Mouse (Mus musculus) limb, embryonic 12.5 days (tissue): Measurements from ENCODE around the gene Mfng. TPM values are rescaled to one million over a fixed set of nuclear protein-coding genes. Genes with fewer than 3 reads are reported as not detected.

Experiments
- ATAC-seq: fragments of 200-750 bp; cut with Nextera tagmentation; 2 replicates; pipeline ENCODE4 v1.8.0; 2017; ENCODE audit warnings: low read depth, moderate TSS enrichment; ENCODE audit not compliant: insufficient number of reproducible peaks, insufficient read depth, low FRiP score, low TSS enrichment
- H3K27ac ChIP-seq: fragments of 300-500 bp; sonication (generic); 2 replicates; pipeline ENCODE4 v1.5.1; 2016; ENCODE audit warnings: mild to moderate bottlenecking, moderate library complexity
- H3K27me3 ChIP-seq: fragments of 300-500 bp; sonication (generic); 2 replicates; pipeline ENCODE4 v1.6.1; 2016; ENCODE audit warnings: mild to moderate bottlenecking, moderate library complexity
- H3K36me3 ChIP-seq: fragments of 300-500 bp; sonication (generic); 2 replicates; pipeline ENCODE4 v1.6.1; 2016; ENCODE audit warnings: mild to moderate bottlenecking, moderate library complexity
- H3K4me1 ChIP-seq: fragments of 300-500 bp; sonication (generic); replicated peaks from 2 replicates; pipeline ENCODE4 v1.6.1; 2016
- H3K4me2 ChIP-seq: fragments of 300-500 bp; sonication (generic); 2 replicates; pipeline ENCODE4 v1.6.1; 2016; ENCODE audit warnings: mild to moderate bottlenecking, moderate library complexity
- H3K4me3 ChIP-seq: fragments of 300-500 bp; sonication (generic); replicated peaks from 2 replicates; pipeline ENCODE4 v1.5.1; 2016; ENCODE audit warnings: mild to moderate bottlenecking
- H3K9ac ChIP-seq: fragments of 300-500 bp; sonication (generic); replicated peaks from 2 replicates; pipeline ENCODE4 v1.6.1; 2016; ENCODE audit warnings: mild to moderate bottlenecking, moderate library complexity
- H3K9me3 ChIP-seq: fragments of 300-500 bp; sonication (generic); 2 replicates; pipeline ENCODE4 v1.6.1; 2016; ENCODE audit warnings: mild to moderate bottlenecking, moderate library complexity
- WGBS: fragments of 180-500 bp; shearing (Covaris S2); methylation state at CpG from one replicate; pipeline ENCODE4 v1.1.7; 2016; 5-methylcytosine and 5-hydroxymethylcytosine counted together
- polyA plus RNA-seq: library from polyadenylated mRNA; unstranded; fragments of >200 nt; fragmentation: Nextera tagmentation; extraction: Ambion mirVana; gene quantifications from 2 replicates; pipeline ENCODE4 v1.2.1, GENCODE M21; 2016

The Mfng gene
- polyA plus RNA-seq, 1 experiment from 2014 or later, result 12.1 TPM

- Histone ChIP-seq H3K9ac (no peak overlapping the region), H3K4me3 (no peak overlapping the region), H3K27ac (no peak overlapping the region), H3K4me2 (no peak overlapping the region), H3K36me3 (no peaks in the 10 kb centered on the region), H3K27me3 (peaks cover 31% of the 10 kb centered on the region), H3K4me1 (no peaks in the 10 kb centered on the region), H3K9me3 (no peaks in the 10 kb centered on the region)
- 50% methylated on average over 3 of the region's 3 CpGs for WGBS
- no peak for ATAC-seq
Observed at GRCm38 (mm10) chr15:78736181-78736579, 37.1 kb downstream of the Mfng start.

- no peak overlapping the region for H3K4me3 ChIP-seq
- WGBS, result 40% methylated on average over 17 of the region's 17 CpGs
- no peaks in the 10 kb centered on the region for H3K9me3 ChIP-seq
- H3K4me2 ChIP-seq, result no peak overlapping the region
- H3K9ac ChIP-seq, result no peak overlapping the region
- H3K27ac ChIP-seq, result no peak overlapping the region
- H3K27me3 ChIP-seq, result peaks cover 31% of the 10 kb centered on the region
- ATAC-seq, result no peak
- no peaks in the 10 kb centered on the region for H3K36me3 ChIP-seq
- H3K4me1 ChIP-seq, result no peaks in the 10 kb centered on the region
Observed at GRCm38 (mm10) chr15:78735431-78736180, 37.7 kb downstream of the Mfng start.

GRCm38 (mm10) chr15:78731830-78732229 is 41.4 kb downstream of the Mfng start:
- Histone ChIP-seq H3K4me2 (no peak overlapping the region), H3K4me3 (no peak overlapping the region), H3K9me3 (no peaks in the 10 kb centered on the region), H3K4me1 (no peaks in the 10 kb centered on the region), H3K27ac (no peak overlapping the region), H3K27me3 (peaks cover 23% of the 10 kb centered on the region), H3K36me3 (no peaks in the 10 kb centered on the region), H3K9ac (no peak overlapping the region)
- no peak for ATAC-seq
- WGBS, result 68% methylated on average over 4 of the region's 4 CpGs

GRCm38 (mm10) chr15:78730315-78731049 is 42.8 kb downstream of the Mfng start:
- WGBS, result 79% methylated on average over 12 of the region's 12 CpGs
- ATAC-seq, result no peak
- no peaks in the 10 kb centered on the region for H3K36me3 ChIP-seq
- H3K27ac ChIP-seq, result no peak overlapping the region
- no peak overlapping the region for H3K4me3 ChIP-seq
- peaks cover 9% of the 10 kb centered on the region for H3K27me3 ChIP-seq
- H3K9me3 ChIP-seq, result no peaks in the 10 kb centered on the region
- no peaks in the 10 kb centered on the region for H3K4me1 ChIP-seq
- no peak overlapping the region for H3K4me2 ChIP-seq
- no peak overlapping the region for H3K9ac ChIP-seq

GRCm38 (mm10) chr15:78726697-78727096 is 46.6 kb downstream of the Mfng start:
- no peak overlapping the region for H3K27ac ChIP-seq
- H3K36me3 ChIP-seq, result no peaks in the 10 kb centered on the region
- WGBS, result 27% methylated on average over 7 of the region's 7 CpGs
- H3K4me2 ChIP-seq, result no peak overlapping the region
- no peak overlapping the region for H3K4me3 ChIP-seq
- no peak overlapping the region for H3K9ac ChIP-seq
- peaks cover 19% of the 10 kb centered on the region for H3K27me3 ChIP-seq
- no peaks in the 10 kb centered on the region for H3K9me3 ChIP-seq
- H3K4me1 ChIP-seq, result no peaks in the 10 kb centered on the region
- no peak for ATAC-seq

GRCm38 (mm10) chr15:78720532-78720931 is 52.7 kb downstream of the Mfng start:
- H3K9ac ChIP-seq, result no peak overlapping the region
- no peak overlapping the region for H3K4me2 ChIP-seq
- H3K36me3 ChIP-seq, result no peaks in the 10 kb centered on the region
- ATAC-seq, result no peak
- no peak overlapping the region for H3K27ac ChIP-seq
- WGBS, result 72% methylated on average over 7 of the region's 7 CpGs
- H3K4me3 ChIP-seq, result no peak overlapping the region
- H3K27me3 ChIP-seq, result peaks cover 71% of the 10 kb centered on the region
- H3K9me3 ChIP-seq, result no peaks in the 10 kb centered on the region
- H3K4me1 ChIP-seq, result peaks cover 19% of the 10 kb centered on the region

GRCm38 (mm10) chr15:78720094-78720493 is 53.2 kb downstream of the Mfng start:
- no peak overlapping the region for H3K4me2 ChIP-seq
- no peak overlapping the region for H3K27ac ChIP-seq
- H3K4me1 ChIP-seq, result peaks cover 19% of the 10 kb centered on the region
- no peaks in the 10 kb centered on the region for H3K36me3 ChIP-seq
- no peaks in the 10 kb centered on the region for H3K9me3 ChIP-seq
- no peak overlapping the region for H3K4me3 ChIP-seq
- H3K27me3 ChIP-seq, result peaks cover 75% of the 10 kb centered on the region
- no peak overlapping the region for H3K9ac ChIP-seq
- 3% methylated on average over 16 of the region's 16 CpGs for WGBS
- no peak; the same call in 1 of the 2 replicates for ATAC-seq

GRCm38 (mm10) chr15:78719416-78719815 is 53.9 kb downstream of the Mfng start:
- no peak overlapping the region for H3K27ac ChIP-seq
- peaks cover 82% of the 10 kb centered on the region for H3K27me3 ChIP-seq
- WGBS, result 8% methylated on average over 14 of the region's 14 CpGs
- no peaks in the 10 kb centered on the region for H3K9me3 ChIP-seq
- H3K4me3 ChIP-seq, result no peak overlapping the region
- H3K36me3 ChIP-seq, result no peaks in the 10 kb centered on the region
- H3K4me1 ChIP-seq, result peaks cover 19% of the 10 kb centered on the region
- H3K4me2 ChIP-seq, result no peak overlapping the region
- H3K9ac ChIP-seq, result no peak overlapping the region
- ATAC-seq, result no peak

GRCm38 (mm10) chr15:78718290-78719250 is 54.7 kb downstream of the Mfng start, which contains the start of gene Elfn2:
Elfn2 (minus strand) TSS chr15:78718771.
- peaks cover 85% of the 10 kb centered on the region for H3K27me3 ChIP-seq
- peak within 1 kb of the TSS; percentile 90 for H3K4me2 ChIP-seq
- H3K4me1 ChIP-seq, result peaks cover 19% of the 10 kb centered on the region
- ATAC-seq, result no peak
- H3K9ac ChIP-seq, result peak within 1 kb of the TSS; percentile 51
- no peaks in the 10 kb centered on the region for H3K9me3 ChIP-seq
- 2% methylated on average over 84 of the region's 89 CpGs for WGBS
- peak within 1 kb of the TSS; percentile 49 for H3K4me3 ChIP-seq
- H3K36me3 ChIP-seq, result no peaks in the 10 kb centered on the region
- no peak within 1 kb of the TSS for H3K27ac ChIP-seq

- Histone ChIP-seq H3K27ac (no peak overlapping the region), H3K9ac (no peak overlapping the region), H3K27me3 (peaks cover 93% of the 10 kb centered on the region), H3K36me3 (no peaks in the 10 kb centered on the region), H3K4me2 (no peak overlapping the region), H3K4me3 (no peak overlapping the region), H3K9me3 (no peaks in the 10 kb centered on the region), H3K4me1 (peaks cover 24% of the 10 kb centered on the region)
- ATAC-seq, result no peak
- 49% methylated on average over 13 of the region's 13 CpGs for WGBS
Observed at GRCm38 (mm10) chr15:78716936-78717335, 56.3 kb downstream of the Mfng start.

GRCm38 (mm10) chr15:78715856-78716255 is 57.4 kb downstream of the Mfng start:
- Histone ChIP-seq H3K4me3 (no peak overlapping the region), H3K9me3 (no peaks in the 10 kb centered on the region), H3K9ac (no peak overlapping the region), H3K4me1 (peaks cover 24% of the 10 kb centered on the region), H3K36me3 (no peaks in the 10 kb centered on the region), H3K27ac (no peak overlapping the region), H3K27me3 (peaks cover 100% of the 10 kb centered on the region), H3K4me2 (no peak overlapping the region)
- no peak for ATAC-seq
- WGBS, result 45% methylated on average over 5 of the region's 5 CpGs
